In genomic region chr7:141176173-141176572, GRCm38 (mm10) we compare ENCODE assay signal across 9 mouse cellular contexts. TPM values are rescaled to one million over a fixed set of nuclear protein-coding genes. Genes with fewer than 3 reads are reported as not detected.
DNase-seq lines count a peak whose midpoint lies in the region; ATAC-seq and TF ChIP-seq lines count a peak whose summit lies in the region.
"Had no signal": no experiment of that assay in that cellular context is flagged by ENCODE, and none has a peak within 500 bp of the region (broad histone marks: within the 10 kb centered on the region; RNA-seq: fewer than 3 reads in every experiment).

No protein-coding gene starts in this region.

- TF ChIP-seq EP300 in CH12.LX (IDR thresholded peaks at IDR 0.05; ENCODE audit: low read length) = no peak
- no peak for TF ChIP-seq EP300 in heart, postnatal 0 days (IDR thresholded peaks at IDR 0.05; ENCODE audit: low read depth)

- no peak overlapping the region for H3K27ac ChIP-seq in CH12.LX (ENCODE audit: insufficient read depth, low read depth)
- H3K27ac ChIP-seq in embryonic facial prominence, embryonic 10.5 days (replicated peaks) = no peak overlapping the region
- no peak overlapping the region for H3K27ac ChIP-seq in heart, postnatal 0 days (ENCODE audit: low read depth)
- H3K27ac ChIP-seq: limb, embryonic 15.5 days had no signal

- H3K9ac ChIP-seq in CH12.LX (ENCODE audit: insufficient read depth, low read depth) = peak overlapping the region; percentile 16; the same call in 1 of the 2 replicates
- no peak overlapping the region for H3K9ac ChIP-seq in heart, postnatal 0 days (replicated peaks; ENCODE audit: low read depth, low read length)
- H3K9ac ChIP-seq: limb, embryonic 15.5 days had no signal

- peaks cover 9 to 13% of the 10 kb centered on the region in 2 experiments for H3K4me1 ChIP-seq in CH12.LX (ENCODE audit: control insufficient read depth in 1 of 2, insufficient read depth in 2 of 2)
- peaks cover 13% of the 10 kb centered on the region for H3K4me1 ChIP-seq in embryonic facial prominence, embryonic 10.5 days
- peaks cover 6% of the 10 kb centered on the region; the same call in 1 of the 2 replicates for H3K4me1 ChIP-seq in heart, postnatal 0 days (ENCODE audit: control insufficient read depth, insufficient read depth)

- peak overlapping the region; percentile 34 for H3K4me2 ChIP-seq in CH12.LX (ENCODE audit: insufficient read depth, low read depth, poor library complexity, severe bottlenecking)
- H3K4me2 ChIP-seq in heart, postnatal 0 days (ENCODE audit: low read depth, low read length) = no peak overlapping the region
- H3K4me2 ChIP-seq: limb, embryonic 15.5 days had no signal

- TF ChIP-seq RAD21 in CH12.LX (IDR thresholded peaks at IDR 0.05; ENCODE audit: low read depth, low read length) = peak; percentile 93

- 3% methylated on average over 8 of the region's 8 CpGs for WGBS in embryonic facial prominence, embryonic 10.5 days
- WGBS in heart, postnatal 0 days = under 1% methylated on average over 8 of the region's 8 CpGs

- H3K9me3 ChIP-seq in CH12.LX (replicated peaks; ENCODE audit: low read length) = no peaks in the 10 kb centered on the region
- no peaks in the 10 kb centered on the region for H3K9me3 ChIP-seq in embryonic facial prominence, embryonic 10.5 days
- H3K9me3 ChIP-seq in heart, postnatal 0 days (replicated peaks; ENCODE audit: control insufficient read depth, low read length) = no peaks in the 10 kb centered on the region
- H3K9me3 ChIP-seq: limb, embryonic 15.5 days had no signal

- TF ChIP-seq POLR2A in CH12.LX (IDR thresholded peaks at IDR 0.05; ENCODE audit: low read depth, low read length) = no peak

- dilution Hi-C loops in CH12.LX (cut with MboI; ENCODE audit: extremely low pct_ligation_motif_present, extremely low pct_unique_long_range_greater_than_20kb, low sequenced_read_pairs) = no loop called here

- H3K4me3 ChIP-seq in CH12.LX (replicated peaks in 1 of 3; ENCODE audit: low read depth in 2 of 3, low read length in 2 of 3, poor library complexity in 1 of 3) = no peak overlapping the region
- 0 out of 2 replicates have a peak overlapping the region, but pooled peaks have one; percentile 13 for H3K4me3 ChIP-seq in embryonic facial prominence, embryonic 10.5 days
- H3K4me3 ChIP-seq in heart, postnatal 0 days (ENCODE audit: low read depth, low read length) = no peak overlapping the region
- H3K4me3 ChIP-seq: limb, embryonic 15.5 days had no signal

- H3K36me3 ChIP-seq in CH12.LX (replicated peaks in 1 of 2; ENCODE audit: control insufficient read depth in 1 of 2, insufficient read depth in 1 of 2, low read length in 1 of 2) = no peaks in the 10 kb centered on the region
- no peaks in the 10 kb centered on the region for H3K36me3 ChIP-seq in embryonic facial prominence, embryonic 10.5 days (replicated peaks)
- H3K36me3 ChIP-seq in heart, postnatal 0 days (replicated peaks; ENCODE audit: control insufficient read depth, insufficient read depth, low read length) = no peaks in the 10 kb centered on the region
- H3K36me3 ChIP-seq: limb, embryonic 15.5 days had no signal

- no peaks in the 10 kb centered on the region for H3K27me3 ChIP-seq in CH12.LX (replicated peaks)
- no peaks in the 10 kb centered on the region for H3K27me3 ChIP-seq in embryonic facial prominence, embryonic 10.5 days (replicated peaks; ENCODE audit: low read depth, poor library complexity, severe bottlenecking)
- H3K27me3 ChIP-seq in heart, postnatal 0 days (ENCODE audit: control insufficient read depth, insufficient read depth, low read length) = no peaks in the 10 kb centered on the region
- H3K27me3 ChIP-seq: limb, embryonic 15.5 days had no signal

- no peak for ATAC-seq in heart, postnatal 0 days (ENCODE audit: insufficient read depth, low read depth)

- in situ Hi-C loops in CH12.LX (cut with MboI; ENCODE audit: low pct_ligation_motif_present, low pct_unique_long_range_greater_than_20kb, low sequenced_read_pairs) = loop anchor here (10.0 kb wide), 1 partner anchor 331 kb away; the partner anchor contains the start of genes Odf3 and Scgb1c1

- DNase-seq in CH12.LX (ENCODE audit: extremely low read depth) = peak; percentile 92
- peak; percentile 92 for DNase-seq in adrenal gland, postnatal 10 days
- peak; percentile 88 for DNase-seq in embryonic facial prominence, embryonic 10.5 days (ENCODE audit: low spot score)
- peak; percentile 67 for DNase-seq in heart, postnatal 0 days (ENCODE audit: low spot score)
- peak; percentile 81 to 94 for DNase-seq in layer of hippocampus, adult 8-10 months (ENCODE audit: low spot score in 2 of 2)
- peak; percentile 94 for DNase-seq in lung, postnatal 14 days
- peak; percentile 82 for DNase-seq in retina, postnatal 7 days (ENCODE audit: low read depth, low spot score)
- peak; percentile 62 for DNase-seq in urinary bladder, adult 2 months (ENCODE audit: low spot score)

- H3K79me2 ChIP-seq in CH12.LX (replicated peaks; ENCODE audit: control insufficient read depth, extremely low read depth, insufficient read depth, poor library complexity, severe bottlenecking) = peaks cover 3% of the 10 kb centered on the region; the same call in 1 of the 2 replicates

- peak; percentile 75 to 96 for TF ChIP-seq CTCF in CH12.LX (conservative IDR thresholded peaks at IDR 0.05 in 1 of 2, IDR thresholded peaks at IDR 0.05 in 1 of 2; ENCODE audit: low read depth in 2 of 2, low read length in 2 of 2)
- peak; percentile 98 for TF ChIP-seq CTCF in heart, postnatal 0 days (IDR thresholded peaks at IDR 0.05; ENCODE audit: low read depth)

TF ChIP-seq in CH12.LX, 34 proteins besides CTCF, POLR2A, EP300 and RAD21 (continues in another document):
- TF ChIP-seq ZMIZ1 (IDR thresholded peaks at IDR 0.05; ENCODE audit: low read depth, low read length) = no peak
- TF ChIP-seq HCFC1 (IDR thresholded peaks at IDR 0.05; ENCODE audit: low read depth, low read length) = peak; percentile 22; the same call in 1 of the 2 replicates
- no peak for TF ChIP-seq RCOR1 (conservative IDR thresholded peaks at IDR 0.05; ENCODE audit: low read depth, low read length)
- TF ChIP-seq MXI1 (IDR thresholded peaks at IDR 0.05; ENCODE audit: low read depth, low read length) = no peak
- peak; percentile 96 for TF ChIP-seq SMC3 (IDR thresholded peaks at IDR 0.05; ENCODE audit: low read depth, low read length)

RNA-seq across cellular contexts. Expression of gene Rnh1, which starts 3.5 kb away (rescaled TPM):
- total RNA-seq in CH12.LX (2012; rRNA removed) (133 and 137 TPM in 2 replicates), CH12.LX (2014; rRNA removed) (84.7 and 91.0 TPM in 2 replicates)
- polyA plus RNA-seq in CH12.LX (2012; ENCODE audit: insufficient read length, low read depth) = 95.5 and 103 TPM in 2 replicates
- total RNA-seq in adrenal gland, postnatal 10 days (2021) = 100 to 1,000 TPM; 150 to 155 TPM
- polyA plus RNA-seq in embryonic facial prominence, embryonic 10.5 days (2016; fragmentation: Nextera tagmentation; extraction: Ambion mirVana) = 77.9 and 79.7 TPM in 2 replicates
- total RNA-seq in heart, postnatal 0 days (2014; rRNA removed; ENCODE audit: low replicate concordance) = 157 and 172 TPM in 2 replicates
- polyA plus RNA-seq in heart, postnatal 0 days (2015; fragmentation: Nextera tagmentation; extraction: Ambion mirVana) = 88.3 and 90.2 TPM in 2 replicates
- total RNA-seq in layer of hippocampus, adult 8-10 months (2022) = 10 to 100 TPM; 37.5 to 49.4 (median 42.2) TPM
- 126 and 135 TPM in 2 replicates for polyA plus RNA-seq in urinary bladder, adult 2 months (2012; rRNA removed)

RNA-seq across cellular contexts. Expression of gene Hras, which starts 17.6 kb away (rescaled TPM):
- 82.0 and 106 TPM in 2 replicates for total RNA-seq in CH12.LX (2012; rRNA removed)
- total RNA-seq in CH12.LX (2014; rRNA removed) = 43.6 and 48.9 TPM in 2 replicates
- 71.3 and 86.3 TPM in 2 replicates for polyA plus RNA-seq in CH12.LX (2012; ENCODE audit: insufficient read length, low read depth)
- 10 to 100 TPM; 87.8 to 91.9 TPM for total RNA-seq in adrenal gland, postnatal 10 days (2021)
- polyA plus RNA-seq in embryonic facial prominence, embryonic 10.5 days (2016; fragmentation: Nextera tagmentation; extraction: Ambion mirVana) = 94.3 and 94.9 TPM in 2 replicates
- 72.2 and 74.9 TPM in 2 replicates for total RNA-seq in heart, postnatal 0 days (2014; rRNA removed; ENCODE audit: low replicate concordance)
- 73.5 and 78.9 TPM in 2 replicates for polyA plus RNA-seq in heart, postnatal 0 days (2015; fragmentation: Nextera tagmentation; extraction: Ambion mirVana)
- 100 to 1,000 TPM; 181 to 211 (median 191) TPM for total RNA-seq in layer of hippocampus, adult 8-10 months (2022)
- 114 and 129 TPM in 2 replicates for polyA plus RNA-seq in urinary bladder, adult 2 months (2012; rRNA removed)

RNA-seq across cellular contexts. Expression of gene Lrrc56, which starts 17.8 kb away (rescaled TPM):
- total RNA-seq in CH12.LX (2012; rRNA removed) (0.92 and 0.93 TPM in 2 replicates), CH12.LX (2014; rRNA removed) (0.46 and 0.89 TPM in 2 replicates)
- 1.0 and 1.4 TPM in 2 replicates for polyA plus RNA-seq in CH12.LX (2012; ENCODE audit: insufficient read length, low read depth)
- 1 to 10 TPM; 6.8 to 8.6 TPM for total RNA-seq in adrenal gland, postnatal 10 days (2021)
- polyA plus RNA-seq in embryonic facial prominence, embryonic 10.5 days (2016; fragmentation: Nextera tagmentation; extraction: Ambion mirVana) = 15.1 and 18.1 TPM in 2 replicates
- total RNA-seq in heart, postnatal 0 days (2014; rRNA removed; ENCODE audit: low replicate concordance) = 1.1 and 5.6 TPM in 2 replicates
- polyA plus RNA-seq in heart, postnatal 0 days (2015; fragmentation: Nextera tagmentation; extraction: Ambion mirVana) = 2.9 TPM in 2 replicates
- 1 to 10 TPM; 3.6 to 5.6 (median 5.1) TPM for total RNA-seq in layer of hippocampus, adult 8-10 months (2022)
- 5.2 and 5.8 TPM in 2 replicates for polyA plus RNA-seq in urinary bladder, adult 2 months (2012; rRNA removed)

RNA-seq across cellular contexts. Expression of gene Lmntd2, which starts 37.7 kb away (rescaled TPM):
- total RNA-seq in CH12.LX (2012; rRNA removed) (0.50 and 1.1 TPM in 2 replicates), CH12.LX (2014; rRNA removed) (0.55 and 0.97 TPM in 2 replicates)
- polyA plus RNA-seq in CH12.LX (2012; ENCODE audit: insufficient read length, low read depth) = 0.85 and 0.89 TPM in 2 replicates
- total RNA-seq in adrenal gland, postnatal 10 days (2021) = under 1 TPM; 0.27 to 0.55 TPM
- polyA plus RNA-seq in embryonic facial prominence, embryonic 10.5 days (2016; fragmentation: Nextera tagmentation; extraction: Ambion mirVana) = 4.9 and 5.3 TPM in 2 replicates
- 0.12 TPM in 1 of 2 replicates, not detected in the other for total RNA-seq in heart, postnatal 0 days (2014; rRNA removed; ENCODE audit: low replicate concordance)
- polyA plus RNA-seq in heart, postnatal 0 days (2015; fragmentation: Nextera tagmentation; extraction: Ambion mirVana) = 0.07 and 0.15 TPM in 2 replicates
- total RNA-seq in layer of hippocampus, adult 8-10 months (2022) = not detected
- 8.4 and 11.6 TPM in 2 replicates for polyA plus RNA-seq in urinary bladder, adult 2 months (2012; rRNA removed)

RNA-seq across cellular contexts. Expression of gene Rassf7, which starts 39.5 kb away (rescaled TPM):
- total RNA-seq in CH12.LX (2012; rRNA removed) (9.4 and 11.6 TPM in 2 replicates), CH12.LX (2014; rRNA removed) (6.7 and 8.1 TPM in 2 replicates)
- polyA plus RNA-seq in CH12.LX (2012; ENCODE audit: insufficient read length, low read depth) = 4.1 and 4.6 TPM in 2 replicates
- 1 to 10 TPM; 6.5 to 7.8 TPM for total RNA-seq in adrenal gland, postnatal 10 days (2021)
- polyA plus RNA-seq in embryonic facial prominence, embryonic 10.5 days (2016; fragmentation: Nextera tagmentation; extraction: Ambion mirVana) = 54.5 and 56.0 TPM in 2 replicates
- 6.7 and 43.2 TPM in 2 replicates for total RNA-seq in heart, postnatal 0 days (2014; rRNA removed; ENCODE audit: low replicate concordance)
- polyA plus RNA-seq in heart, postnatal 0 days (2015; fragmentation: Nextera tagmentation; extraction: Ambion mirVana) = 5.8 and 7.1 TPM in 2 replicates
- 1 to 10 TPM in 2 of 4 experiments, under 1 TPM in 2; 0.71 to 2.0 (median 1.00) TPM for total RNA-seq in layer of hippocampus, adult 8-10 months (2022)
- polyA plus RNA-seq in urinary bladder, adult 2 months (2012; rRNA removed) = 97.6 and 157 TPM in 2 replicates
